Mouse (Mus musculus) liver, embryonic 13.5 days (tissue): ENCODE data around the gene Olfm1. TPM values are rescaled to one million over a fixed set of nuclear protein-coding genes. Genes with fewer than 3 reads are reported as not detected.
A peak's percentile ranks its signal among the peaks of the same experiment; 100 is the strongest.

Experiments used
- ATAC-seq: fragments of 200-750 bp; cut with Nextera tagmentation; 2 replicates; pipeline ENCODE4 v1.8.0; 2017; ENCODE audit warnings: low read depth, mild to moderate bottlenecking, moderate number of reproducible peaks, moderate library complexity
- DNase-seq: peaks from one replicate; pipeline ENCODE4 v3.0.0; 2022
- H3K27ac ChIP-seq: fragments of 300-500 bp; sonication (generic); 2 replicates; pipeline ENCODE4 v1.5.1; 2015; ENCODE audit warnings: moderate library complexity, mild to moderate bottlenecking, inconsistent platforms
- H3K27me3 ChIP-seq: fragments of 300-500 bp; sonication (generic); 2 replicates; pipeline ENCODE4 v1.6.1; 2015; ENCODE audit warnings: mild to moderate bottlenecking, inconsistent platforms
- H3K36me3 ChIP-seq: fragments of 300-500 bp; sonication (generic); 2 replicates; pipeline ENCODE4 v1.6.1; 2015; ENCODE audit warnings: mild to moderate bottlenecking, inconsistent platforms
- H3K4me1 ChIP-seq: fragments of 300-500 bp; sonication (generic); replicated peaks from 2 replicates; pipeline ENCODE4 v1.6.1; 2015; ENCODE audit warnings: inconsistent platforms
- H3K4me2 ChIP-seq: fragments of 300-500 bp; sonication (generic); 2 replicates; pipeline ENCODE4 v1.6.1; 2015; ENCODE audit warnings: inconsistent platforms, mild to moderate bottlenecking, moderate library complexity
- H3K4me3 ChIP-seq: fragments of 300-500 bp; sonication (generic); replicated peaks from 2 replicates; pipeline ENCODE4 v1.5.1; 2015; ENCODE audit warnings: mild to moderate bottlenecking, inconsistent platforms
- H3K9ac ChIP-seq: fragments of 300-500 bp; sonication (generic); 2 replicates; pipeline ENCODE4 v1.6.1; 2015; ENCODE audit warnings: mild to moderate bottlenecking, inconsistent platforms
- H3K9me3 ChIP-seq: fragments of 300-500 bp; sonication (generic); replicated peaks from 2 replicates; pipeline ENCODE4 v1.6.1; 2016; ENCODE audit warnings: inconsistent platforms
- WGBS: fragments of 180-500 bp; shearing (Covaris S2); methylation state at CpG from one replicate; pipeline ENCODE4 v1.1.7; 2015; ENCODE audit not compliant: insufficient replicate concordance; 5-methylcytosine and 5-hydroxymethylcytosine counted together
- polyA plus RNA-seq: library from polyadenylated mRNA; unstranded; fragments of >200 nt; fragmentation: Nextera tagmentation; extraction: Ambion mirVana; gene quantifications from 2 replicates; pipeline ENCODE4 v1.2.1, GENCODE M21; 2015

Olfm1 gene
- polyA plus RNA-seq, 1 experiment from 2014 or later, result 1.6 TPM

- H3K4me2 ChIP-seq, result no peak overlapping the region
- H3K4me1 ChIP-seq, result no peaks in the 10 kb centered on the region
- H3K9ac ChIP-seq, result no peak overlapping the region
- no peaks in the 10 kb centered on the region for H3K36me3 ChIP-seq
- no peak for DNase-seq
- WGBS, result 60% methylated on average over 11 of the region's 11 CpGs
- no peaks in the 10 kb centered on the region for H3K9me3 ChIP-seq
- no peaks in the 10 kb centered on the region for H3K27me3 ChIP-seq
- no peak overlapping the region for H3K4me3 ChIP-seq
- ATAC-seq, result no peak
- H3K27ac ChIP-seq, result no peak overlapping the region
Observed at GRCm38 (mm10) chr2:28272218-28272965, 79.6 kb downstream of the Olfm1 start.

GRCm38 (mm10) chr2:28274006-28274405, 81.2 kb downstream of the Olfm1 start:
- Histone ChIP-seq H3K4me2 (no peak overlapping the region), H3K4me1 (no peaks in the 10 kb centered on the region), H3K36me3 (no peaks in the 10 kb centered on the region), H3K9ac (no peak overlapping the region), H3K27me3 (no peaks in the 10 kb centered on the region), H3K9me3 (no peaks in the 10 kb centered on the region), H3K4me3 (no peak overlapping the region), H3K27ac (no peak overlapping the region)
- 63% methylated on average over 5 of the region's 5 CpGs for WGBS
- DNase-seq (no peak), ATAC-seq (no peak)

GRCm38 (mm10) chr2:28275345-28275744, 82.6 kb downstream of the Olfm1 start:
- H3K9me3 ChIP-seq, result no peaks in the 10 kb centered on the region
- no peak overlapping the region for H3K4me2 ChIP-seq
- no peak overlapping the region for H3K9ac ChIP-seq
- H3K27ac ChIP-seq, result no peak overlapping the region
- H3K4me3 ChIP-seq, result no peak overlapping the region
- ATAC-seq (no peak), DNase-seq (no peak)
- H3K4me1 ChIP-seq, result no peaks in the 10 kb centered on the region
- no peaks in the 10 kb centered on the region for H3K27me3 ChIP-seq
- no peaks in the 10 kb centered on the region for H3K36me3 ChIP-seq
- 44% methylated on average over 3 of the region's 3 CpGs for WGBS

GRCm38 (mm10) chr2:28278150-28278549, 85.4 kb downstream of the Olfm1 start:
- Histone ChIP-seq H3K9me3 (no peaks in the 10 kb centered on the region), H3K27me3 (no peaks in the 10 kb centered on the region), H3K4me2 (no peak overlapping the region), H3K9ac (no peak overlapping the region), H3K27ac (no peak overlapping the region), H3K4me1 (no peaks in the 10 kb centered on the region), H3K36me3 (no peaks in the 10 kb centered on the region), H3K4me3 (no peak overlapping the region)
- ATAC-seq (no peak), DNase-seq (peak; percentile 31)
- WGBS, result 5% methylated on average over 7 of the region's 7 CpGs

GRCm38 (mm10) chr2:28278853-28279252, 86.1 kb downstream of the Olfm1 start:
- Histone ChIP-seq H3K27me3 (no peaks in the 10 kb centered on the region), H3K9ac (no peak overlapping the region), H3K27ac (no peak overlapping the region), H3K4me1 (no peaks in the 10 kb centered on the region), H3K36me3 (no peaks in the 10 kb centered on the region), H3K4me2 (no peak overlapping the region), H3K4me3 (no peak overlapping the region), H3K9me3 (no peaks in the 10 kb centered on the region)
- 71% methylated on average over 10 of the region's 10 CpGs for WGBS
- ATAC-seq (no peak), DNase-seq (no peak)

Other genes with a start within 250 kb of the Olfm1 start
- gene Fcnb, start 108.1 kb upstream of the Olfm1 start, polyA plus RNA-seq, result 10.6 and 13.1 TPM in 2 replicates